Mouse (Mus musculus) left cerebral cortex, postnatal 36 days (tissue): ENCODE data around the gene Eif2d. TPM values are rescaled to one million over a fixed set of nuclear protein-coding genes. Genes with fewer than 3 reads are reported as not detected.

Source experiments
- DNase-seq, 2 experiments: peaks; one replicate each; pipeline ENCODE4 v3.0.0; 2021 to 2022; ENCODE audit warnings: low spot score in 2 of 2, mixed read lengths in 1 of 2
- intact Hi-C: fragments of 180-260 bp; cut with DNase I; formaldehyde crosslinking; loops from one replicate; pipeline ENCODE4 v1.15.1; 2025
- total RNA-seq, 2 experiments: library from RNA; stranded (reverse); gene quantifications; 2 replicates each; pipeline ENCODE4 v1.2.3; 2021

The Eif2d gene
- total RNA-seq, 2 experiments from 2014 or later, result 31.6 to 38.6 TPM

DNA sequence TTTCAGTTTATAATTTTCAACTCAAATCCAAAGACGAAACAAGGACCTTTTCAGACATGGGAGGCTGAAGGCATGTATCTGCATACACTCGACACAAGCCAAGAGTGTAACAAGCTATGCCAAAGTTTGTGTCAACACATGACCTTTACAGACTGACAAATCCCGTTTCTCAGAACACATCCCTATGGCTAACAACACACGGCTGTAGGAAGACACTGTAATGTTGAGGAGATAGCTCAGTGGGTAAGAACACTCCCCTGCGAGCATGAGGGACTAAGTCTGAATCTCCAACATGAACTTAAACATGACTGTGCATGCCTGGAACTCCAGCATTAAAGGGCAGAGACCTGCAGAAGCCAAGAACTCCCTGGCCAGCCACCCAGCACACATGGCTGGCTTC lies 53.4 kb downstream of the Eif2d start:
- no peak for DNase-seq
- intact Hi-C loops, result no loop called here

DNA sequence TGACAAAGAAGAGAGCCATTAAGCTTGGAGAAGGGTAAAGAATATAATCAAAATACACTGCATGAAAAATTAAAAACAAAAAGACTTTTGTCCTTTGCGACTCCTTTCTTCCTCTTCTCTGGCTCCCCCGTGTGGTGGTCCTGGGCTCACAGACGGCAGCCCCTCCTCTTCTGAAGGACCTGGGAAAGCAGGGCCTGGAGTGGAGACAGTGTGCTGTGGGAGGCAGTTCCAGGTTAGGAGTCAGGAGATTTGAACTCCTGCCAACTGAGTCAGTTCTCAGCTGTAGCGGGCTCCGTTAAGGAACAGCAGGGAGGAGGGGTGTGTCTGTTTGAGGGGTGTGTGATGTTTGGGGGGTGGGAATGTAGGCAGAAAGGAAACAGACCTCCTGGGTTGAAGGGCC lies 54.5 kb downstream of the Eif2d start:
- DNase-seq, result peak in 1 of 2 experiments; percentile 41
- intact Hi-C loops, result no loop called here

DNA sequence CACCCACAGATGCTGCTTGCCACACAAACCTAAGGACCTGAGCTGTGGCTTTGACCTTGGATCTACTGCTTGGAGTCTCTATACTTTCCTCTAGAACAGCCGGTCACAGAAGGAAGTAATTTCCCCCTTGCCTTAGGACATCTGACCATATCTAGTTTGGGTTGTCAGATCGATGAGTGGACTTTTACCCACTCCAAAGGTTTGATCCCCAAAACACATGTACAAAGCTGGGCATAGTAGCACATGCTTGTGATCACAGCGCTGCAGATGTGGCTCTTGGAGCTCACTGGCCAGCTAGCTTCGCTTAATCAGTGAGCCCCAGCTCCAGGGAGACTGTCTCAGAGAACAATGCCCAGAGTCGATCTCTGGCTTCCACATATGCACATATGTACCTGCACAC lies 55.1 kb downstream of the Eif2d start:
- intact Hi-C loops, result no loop called here
- no peak for DNase-seq

DNA sequence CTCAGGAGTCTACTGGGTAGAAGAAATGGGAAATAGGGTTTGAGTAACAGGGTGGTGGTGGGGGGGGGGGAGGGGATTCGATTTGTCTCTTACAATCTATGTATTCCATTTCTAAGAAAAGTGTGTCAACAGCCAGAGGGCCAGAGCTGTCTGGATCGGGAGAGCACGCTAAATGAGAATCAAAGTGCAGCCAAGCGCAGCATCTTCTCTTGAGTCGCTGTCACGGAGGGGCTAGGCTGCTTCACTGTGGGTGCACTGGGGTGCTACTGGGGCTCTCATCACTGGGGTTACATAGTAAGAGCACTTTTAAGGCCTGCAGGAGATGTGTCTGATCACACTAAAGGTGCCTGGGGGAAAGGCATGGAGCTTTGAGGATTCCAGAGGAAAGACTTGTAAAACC lies 55.8 kb downstream of the Eif2d start:
- intact Hi-C loops, result no loop called here
- DNase-seq, result no peak

DNA sequence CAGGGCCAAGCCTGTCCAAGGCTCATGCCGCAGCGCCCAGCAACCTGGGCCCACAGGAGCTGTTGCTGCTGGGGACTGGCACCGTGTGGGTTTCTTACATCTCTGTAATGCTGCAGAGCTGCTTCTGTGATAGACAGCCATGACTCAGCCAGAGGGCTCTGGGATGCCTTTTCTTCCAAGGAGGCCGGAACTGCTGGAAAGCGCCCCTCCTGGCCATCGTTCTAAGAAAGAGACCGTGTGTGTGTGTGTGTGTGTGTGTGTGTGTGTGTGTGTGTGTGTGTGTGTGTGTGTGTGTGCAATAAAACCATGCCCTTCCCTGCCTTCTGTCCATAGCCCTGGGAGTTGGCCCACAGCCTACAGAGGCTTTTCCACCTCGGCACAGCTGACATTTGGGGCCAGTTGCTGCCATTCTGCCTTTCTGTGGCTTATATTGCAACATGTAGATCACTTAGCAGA lies 57.0 kb downstream of the Eif2d start:
- DNase-seq, result peak in 1 of 2 experiments; percentile 30
- intact Hi-C loops, result no loop called here

DNA sequence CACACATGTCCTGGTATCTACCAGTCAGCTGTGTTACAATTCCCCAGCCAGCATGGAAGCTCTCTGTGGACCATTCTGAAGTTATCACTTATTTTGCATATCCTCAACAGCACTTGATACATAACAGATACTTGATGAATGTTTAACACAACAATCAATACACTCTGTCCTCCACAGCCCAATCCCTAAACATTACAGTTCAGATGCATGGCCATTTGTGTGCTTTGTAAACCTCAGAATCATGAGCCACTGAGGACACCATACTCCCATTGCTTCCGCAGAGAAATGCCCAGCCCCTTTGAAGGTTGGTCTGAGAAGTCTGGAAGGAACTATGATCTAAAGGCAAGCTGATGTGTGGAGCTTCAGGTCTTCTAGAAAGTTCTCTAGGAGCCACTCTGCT lies 58.7 kb downstream of the Eif2d start:
- intact Hi-C loops, result no loop called here

DNA sequence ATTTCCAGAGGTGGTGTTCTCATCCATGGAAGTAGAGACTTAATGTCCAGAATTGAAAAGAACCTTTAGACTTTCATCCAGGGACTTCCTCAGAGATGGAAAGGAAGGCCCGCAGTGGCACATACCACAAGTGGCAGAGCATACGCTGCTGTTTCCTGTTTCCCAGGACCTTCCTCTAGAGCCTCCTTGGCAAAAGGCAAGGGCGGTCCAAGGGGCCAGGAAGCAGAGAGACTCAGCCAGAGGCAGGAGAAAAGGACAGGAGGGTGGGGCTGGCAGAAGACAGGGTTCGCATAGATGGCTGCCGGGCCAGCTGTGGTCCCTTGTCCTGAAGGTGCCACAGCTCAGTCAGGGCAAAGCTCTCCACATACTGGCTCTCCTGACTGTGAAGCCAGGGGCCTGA lies 60.0 kb downstream of the Eif2d start:
- no peak for DNase-seq
- intact Hi-C loops, result no loop called here

More for the DNA sequence above, 58.7 kb downstream of the Eif2d start:
- no peak for DNase-seq

DNA sequence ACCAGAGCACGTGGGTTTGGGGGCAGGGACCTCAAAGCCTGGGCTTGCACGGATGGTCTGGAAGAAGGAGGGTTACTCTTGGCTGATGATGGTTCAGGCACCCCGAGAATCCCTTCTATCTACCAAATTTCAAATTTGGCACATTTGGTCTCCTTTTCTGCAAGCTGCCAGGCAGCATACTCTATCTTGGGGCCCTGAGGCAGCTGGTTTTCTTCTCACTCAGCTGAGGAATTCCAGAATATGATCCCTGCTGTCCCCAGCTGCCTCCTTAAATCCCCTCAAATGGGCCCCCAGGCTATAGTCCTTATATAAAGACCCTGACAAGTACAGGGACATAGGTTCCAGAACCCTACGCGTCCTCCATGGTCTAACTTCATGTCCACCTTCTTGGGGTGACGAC lies 60.4 kb downstream of the Eif2d start:
- DNase-seq, result peak; percentile 17 to 38
- intact Hi-C loops, result no loop called here

GRCm38 (mm10) chr1:131218933-131219332 lies 66.0 kb downstream of the Eif2d start:
- no peak for DNase-seq
- intact Hi-C loops, result no loop called here

DNA sequence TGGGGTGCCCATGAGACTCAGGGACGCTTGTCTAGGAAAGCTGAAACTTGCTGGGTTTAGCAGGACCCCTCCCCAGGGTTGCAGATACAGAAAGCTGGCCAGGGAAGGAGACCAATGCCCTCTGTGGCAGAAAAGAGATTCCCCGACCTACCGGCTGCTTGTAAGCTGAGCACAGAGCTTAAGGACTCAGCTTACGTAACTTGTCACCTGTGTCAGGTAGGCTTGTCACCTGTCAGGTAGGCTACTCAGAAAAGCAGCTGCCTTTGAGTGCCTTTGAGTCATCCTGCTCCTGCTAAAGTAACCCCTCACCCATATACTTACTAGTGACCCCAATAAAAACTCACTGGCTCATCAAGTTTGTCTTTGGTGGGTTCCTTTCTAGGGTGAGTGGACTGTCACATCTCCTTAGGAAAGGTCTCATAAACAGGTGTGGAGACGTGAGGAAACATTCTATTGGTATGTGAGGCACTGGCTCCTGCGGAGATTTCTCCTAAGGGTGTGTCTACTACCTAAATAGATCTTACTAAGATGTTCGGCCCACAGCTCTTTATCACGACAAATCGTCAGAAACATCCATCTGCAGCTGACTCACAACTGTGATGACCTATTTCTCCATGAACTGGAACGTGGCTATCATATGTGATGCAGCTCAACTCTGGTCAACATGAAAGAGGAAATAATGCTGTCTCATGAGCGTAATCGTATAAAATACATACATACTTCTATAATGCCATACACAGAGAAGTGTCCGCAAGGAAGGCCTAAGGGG lies 69.0 kb downstream of the Eif2d start:
- DNase-seq, result no peak
- intact Hi-C loops, result no loop called here

DNA sequence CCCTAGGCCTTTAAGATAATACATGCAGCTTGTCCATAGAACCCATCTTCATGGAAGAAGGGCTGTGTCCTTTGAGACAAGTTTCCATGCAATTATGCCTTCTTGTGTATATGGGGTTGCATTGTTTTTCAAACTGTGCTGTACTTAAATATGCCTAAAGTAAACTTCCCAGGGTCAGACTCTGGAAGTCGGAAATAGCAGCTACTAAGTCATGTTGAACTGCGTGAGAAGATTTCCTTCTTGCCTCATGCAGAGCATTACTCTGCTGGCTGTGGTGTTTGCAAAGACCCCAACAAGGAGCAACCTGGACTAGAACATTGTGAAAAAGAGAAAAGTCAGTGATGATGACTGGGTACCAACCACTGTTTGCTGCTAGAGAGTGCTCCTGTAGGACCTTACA lies 70.4 kb downstream of the Eif2d start:
- DNase-seq, result no peak
- intact Hi-C loops, result no loop called here

DNA sequence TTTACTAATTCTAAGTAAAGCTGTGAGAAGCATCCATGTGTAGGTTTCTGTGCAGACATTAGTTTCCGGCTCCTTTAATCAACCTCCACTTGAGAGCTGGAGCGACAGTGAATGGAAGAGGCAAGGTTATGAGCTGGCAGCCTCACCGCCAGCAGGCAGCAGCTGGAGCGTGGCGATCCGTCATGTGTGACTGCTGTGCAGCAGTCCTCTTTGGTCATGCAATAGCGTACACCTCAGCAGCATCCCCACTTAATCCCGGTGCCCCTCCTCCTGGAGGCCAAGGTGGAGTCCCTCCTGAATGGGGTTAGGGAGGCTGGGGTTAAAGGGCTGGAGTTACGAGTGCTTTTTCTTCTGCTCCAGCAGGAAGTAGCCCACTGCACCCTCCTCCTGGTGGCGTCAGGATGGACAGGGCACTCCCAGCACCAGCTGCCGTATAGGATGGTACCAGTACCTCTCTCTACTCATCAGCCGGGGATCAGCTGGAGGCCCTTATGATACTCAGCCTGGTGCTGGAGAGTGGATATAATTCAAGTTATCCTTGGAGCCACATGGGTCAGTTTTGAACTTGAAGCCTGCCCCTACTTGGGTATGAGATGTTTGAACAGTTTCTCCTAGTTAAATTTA lies 72.0 kb downstream of the Eif2d start:
- intact Hi-C loops, result no loop called here
- no peak for DNase-seq

DNA sequence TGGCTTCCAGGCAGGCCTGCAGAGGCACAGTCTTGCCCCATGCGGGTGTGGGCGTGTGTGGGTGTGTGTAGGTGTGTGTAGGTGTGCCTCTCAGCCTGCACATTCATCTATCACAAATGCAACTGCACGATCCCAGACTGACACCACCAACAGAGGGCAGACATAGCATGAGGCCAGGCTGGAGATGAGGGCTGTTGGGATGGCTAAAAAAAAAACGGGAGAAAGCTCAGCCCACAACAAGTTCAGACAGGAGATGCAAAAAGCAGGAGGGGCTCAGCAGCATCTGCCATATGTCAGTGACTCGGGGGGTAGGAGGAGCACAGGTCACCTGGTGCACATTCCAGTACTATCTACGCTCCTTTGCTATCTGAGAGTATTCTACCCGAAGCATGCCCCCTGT lies 75.2 kb downstream of the Eif2d start:
- intact Hi-C loops, result no loop called here
- DNase-seq, result no peak

GRCm38 (mm10) chr1:131228659-131229058 lies 75.7 kb downstream of the Eif2d start:
- intact Hi-C loops, result no loop called here
- DNase-seq, result no peak

GRCm38 (mm10) chr1:131233527-131233926 lies 80.5 kb downstream of the Eif2d start:
- intact Hi-C loops, result no loop called here
- no peak for DNase-seq

DNA sequence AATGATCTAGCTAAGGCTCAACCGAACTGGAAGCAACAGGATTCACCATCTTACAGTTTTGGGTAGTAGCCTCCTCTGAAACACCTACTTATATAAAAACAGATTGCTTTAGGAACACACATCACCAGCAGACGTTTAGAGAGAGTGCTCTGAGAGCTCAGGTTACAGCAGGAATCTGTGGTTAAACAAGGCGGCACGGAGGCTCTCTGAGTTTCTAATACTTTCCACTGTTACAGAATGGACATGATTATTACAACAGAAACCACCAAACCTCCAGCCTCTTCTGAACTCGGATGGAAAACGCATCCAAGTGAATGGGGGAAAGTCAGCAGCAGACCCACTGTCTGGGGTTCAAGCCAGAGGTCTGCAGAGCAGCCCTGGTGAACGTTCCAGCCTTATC lies 83.1 kb downstream of the Eif2d start:
- no peak for DNase-seq
- intact Hi-C loops, result no loop called here

Other genes starting within 250 kb of the Eif2d start
- gene Il20, start 241.7 kb upstream of the Eif2d start, total RNA-seq, result not detected
- not detected for gene Il19, start 213.1 kb upstream of the Eif2d start, total RNA-seq
- not detected for gene Il10, start 133.3 kb upstream of the Eif2d start, total RNA-seq
- gene Mapkapk2, start 55.4 kb upstream of the Eif2d start, total RNA-seq, result 10 to 100 TPM; 26.3 to 30.7 TPM
- 10 to 100 TPM in 1 of 2 experiments, 1 to 10 TPM in 1; 8.1 to 14.0 TPM for gene Dyrk3, start 14.8 kb upstream of the Eif2d start, total RNA-seq
- 10 to 100 TPM; 24.6 to 31.7 TPM for gene Rassf5, start 92.1 kb downstream of the Eif2d start, total RNA-seq
- gene Ikbke, start 126.4 kb downstream of the Eif2d start, total RNA-seq, result 1 to 10 TPM in 1 of 2 experiments, under 1 TPM in 1; 0.69 to 2.5 TPM